Mouse (Mus musculus): ENCODE data around the gene Cd80. TPM values are rescaled to one million over a fixed set of nuclear protein-coding genes. Genes with fewer than 3 reads are reported as not detected.
A peak's percentile ranks its signal among the peaks of the same experiment; 100 is the strongest.
"Not testable (repeated sequence)": the region's sequence is repeated elsewhere in the genome, so short reads cannot be mapped to it uniquely, and the experiment has no call there.

Cd80 gene
- polyA plus RNA-seq, 1 experiment from 2014 or later = 0.73 TPM

DNA sequence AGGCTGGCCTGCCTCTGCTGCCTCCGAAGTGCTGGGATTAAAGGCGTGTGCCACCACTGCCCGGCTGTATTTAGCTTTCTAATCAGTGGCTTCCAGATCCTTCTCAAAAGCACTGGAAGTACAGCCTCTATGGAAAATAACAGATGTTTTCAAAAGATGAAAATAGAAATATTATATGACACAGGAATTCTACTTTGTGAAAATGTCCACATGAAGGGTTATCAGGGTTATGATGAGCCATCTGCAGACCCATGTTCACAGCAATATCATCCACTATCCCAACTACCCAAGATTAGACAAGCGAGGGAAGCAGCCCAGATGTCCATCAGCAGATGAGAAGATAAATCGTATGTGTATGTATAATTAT is 17.1 kb downstream of the Cd80 start:
- DNase-seq (ENCODE audit: low spot score) (no peak), ATAC-seq (replicated peaks; ENCODE audit: low FRiP score) (no peak)
- H3K27me3 ChIP-seq (ENCODE audit: control insufficient read depth, insufficient read depth, low read length) = no peaks in the 10 kb centered on the region
- no peaks in the 10 kb centered on the region for H3K36me3 ChIP-seq (ENCODE audit: control insufficient read depth, insufficient read depth, low read length)
- H3K4me1 ChIP-seq (replicated peaks; ENCODE audit: control insufficient read depth, insufficient read depth, low read length) = peaks cover 2% of the 10 kb centered on the region; the same call in 1 of the 2 replicates
- H3K4me3 ChIP-seq (ENCODE audit: low read depth, low read length) = no peak overlapping the region
- no peak overlapping the region for H3K4me2 ChIP-seq (ENCODE audit: low read depth, low read length, severe bottlenecking)
- no peak overlapping the region for H3K27ac ChIP-seq (ENCODE audit: low read depth, low read length)
- WGBS = 92% methylated on average over 5 of the region's 5 CpGs
- no peaks in the 10 kb centered on the region for H3K9me3 ChIP-seq (ENCODE audit: control insufficient read depth, low read length)
- no peak overlapping the region for H3K9ac ChIP-seq (ENCODE audit: low read length)

DNA sequence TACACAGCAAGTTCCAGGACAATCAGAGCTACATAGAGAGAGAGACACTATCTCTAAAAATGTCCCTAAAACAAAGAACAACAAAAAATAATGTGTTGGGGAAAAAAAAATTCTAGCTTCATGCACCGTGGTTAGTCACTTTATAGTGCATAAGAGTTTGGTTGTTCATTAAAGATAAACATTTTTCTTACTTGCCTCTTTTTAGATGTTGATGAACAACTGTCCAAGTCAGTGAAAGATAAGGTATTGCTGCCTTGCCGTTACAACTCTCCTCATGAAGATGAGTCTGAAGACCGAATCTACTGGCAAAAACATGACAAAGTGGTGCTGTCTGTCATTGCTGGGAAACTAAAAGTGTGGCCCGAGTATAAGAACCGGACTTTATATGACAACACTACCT is 18.3 kb downstream of the Cd80 start:
- H3K9me3 ChIP-seq (ENCODE audit: control insufficient read depth, low read length) = no peaks in the 10 kb centered on the region
- DNase-seq (ENCODE audit: low spot score) (no peak), ATAC-seq (replicated peaks; ENCODE audit: low FRiP score) (no peak)
- 86% methylated on average over 5 of the region's 5 CpGs for WGBS
- H3K36me3 ChIP-seq (ENCODE audit: control insufficient read depth, insufficient read depth, low read length) = no peaks in the 10 kb centered on the region
- H3K27ac ChIP-seq (ENCODE audit: low read depth, low read length) = no peak overlapping the region
- H3K4me1 ChIP-seq (replicated peaks; ENCODE audit: control insufficient read depth, insufficient read depth, low read length) = peaks cover 2% of the 10 kb centered on the region; the same call in 1 of the 2 replicates
- no peak overlapping the region for H3K4me3 ChIP-seq (ENCODE audit: low read depth, low read length)
- H3K27me3 ChIP-seq (ENCODE audit: control insufficient read depth, insufficient read depth, low read length) = no peaks in the 10 kb centered on the region
- no peak overlapping the region for H3K4me2 ChIP-seq (ENCODE audit: low read depth, low read length, severe bottlenecking)
- no peak overlapping the region for H3K9ac ChIP-seq (ENCODE audit: low read length)

DNA sequence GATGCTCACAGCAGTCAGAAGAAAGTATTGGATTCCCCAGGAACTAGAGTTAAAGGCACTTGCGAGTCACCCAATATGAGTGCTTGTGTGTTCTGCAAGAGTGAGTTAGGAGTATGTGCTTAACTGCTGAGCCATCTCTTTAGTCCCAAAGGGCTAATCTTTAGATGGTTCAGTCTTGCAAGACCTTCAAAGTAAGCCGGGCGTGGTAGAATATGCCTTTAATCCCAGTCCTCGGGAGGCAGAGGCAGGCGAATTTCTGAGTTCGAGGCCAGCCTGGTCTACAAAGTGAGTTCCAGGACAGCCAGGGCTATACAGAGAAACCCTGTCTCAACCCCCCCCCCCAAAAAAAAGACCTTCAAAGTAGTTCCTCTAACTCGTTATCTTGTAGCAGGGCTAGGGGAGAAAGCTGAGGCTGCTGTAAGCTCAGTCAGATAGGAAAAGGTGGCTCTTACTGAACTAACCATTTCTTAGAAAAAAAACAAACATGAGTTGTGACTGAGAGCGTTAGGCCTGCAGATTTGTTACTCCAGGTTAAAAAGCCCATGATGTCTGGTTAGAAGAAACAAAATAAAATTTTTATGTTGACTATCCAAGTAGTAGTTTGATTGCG is 19.4 kb downstream of the Cd80 start:
- Histone ChIP-seq H3K9ac (ENCODE audit: low read length) (no peak overlapping the region), H3K4me1 (replicated peaks; ENCODE audit: control insufficient read depth, insufficient read depth, low read length) (peaks cover 2% of the 10 kb centered on the region; the same call in 1 of the 2 replicates), H3K4me3 (ENCODE audit: low read depth, low read length) (no peak overlapping the region), H3K9me3 (ENCODE audit: control insufficient read depth, low read length) (no peaks in the 10 kb centered on the region), H3K27ac (ENCODE audit: low read depth, low read length) (no peak overlapping the region), H3K36me3 (ENCODE audit: control insufficient read depth, insufficient read depth, low read length) (no peaks in the 10 kb centered on the region), H3K27me3 (ENCODE audit: control insufficient read depth, insufficient read depth, low read length) (no peaks in the 10 kb centered on the region), H3K4me2 (ENCODE audit: low read depth, low read length, severe bottlenecking) (no peak overlapping the region)
- no peak for ATAC-seq (replicated peaks; ENCODE audit: low FRiP score)
- no peak for DNase-seq (ENCODE audit: low spot score)
- WGBS = 88% methylated on average over 9 of the region's 9 CpGs

DNA sequence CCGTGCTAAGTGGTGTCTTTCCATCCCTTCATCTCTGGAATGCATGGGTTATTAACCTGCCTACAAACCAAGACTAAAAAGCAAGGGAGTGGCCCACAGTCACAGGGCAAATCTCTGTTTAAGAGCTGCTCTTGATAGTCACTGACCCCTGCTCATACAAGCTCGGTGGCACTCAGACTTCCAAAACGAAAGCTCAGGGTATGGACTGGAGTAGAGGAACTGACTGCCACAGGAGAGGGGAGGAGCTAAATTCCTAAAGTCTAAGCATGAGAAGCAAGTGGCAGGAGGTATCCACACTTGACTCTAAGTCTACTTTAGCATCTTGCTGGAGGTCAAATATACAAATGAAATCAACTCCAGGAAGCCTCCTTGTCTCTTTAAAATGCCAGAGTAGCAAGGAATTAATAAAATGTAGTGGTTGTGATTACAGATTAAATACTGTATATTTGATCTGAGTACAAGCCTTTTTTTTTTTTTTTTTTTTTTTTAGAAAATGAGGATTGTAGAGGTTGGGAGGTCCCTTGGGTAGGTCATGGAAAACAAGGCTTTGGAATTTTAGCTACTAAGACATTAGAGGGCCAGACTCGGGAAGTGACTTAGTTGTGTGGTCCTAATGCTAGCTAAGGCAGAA is 20.4 kb downstream of the Cd80 start:
- H3K4me2 ChIP-seq (ENCODE audit: low read depth, low read length, severe bottlenecking) = peak overlapping the region; percentile 63; the same call in 1 of the 2 replicates
- DNase-seq (ENCODE audit: low spot score) (no peak), ATAC-seq (replicated peaks; ENCODE audit: low FRiP score) (no peak)
- H3K9ac ChIP-seq (ENCODE audit: low read length) = no peak overlapping the region; the same call in 1 of the 2 replicates
- H3K27ac ChIP-seq (ENCODE audit: low read depth, low read length) = no peak overlapping the region
- peaks cover 2% of the 10 kb centered on the region; the same call in 1 of the 2 replicates for H3K4me1 ChIP-seq (replicated peaks; ENCODE audit: control insufficient read depth, insufficient read depth, low read length)
- no peak overlapping the region for H3K4me3 ChIP-seq (ENCODE audit: low read depth, low read length)
- H3K9me3 ChIP-seq (ENCODE audit: control insufficient read depth, low read length) = no peaks in the 10 kb centered on the region
- no peaks in the 10 kb centered on the region for H3K36me3 ChIP-seq (ENCODE audit: control insufficient read depth, insufficient read depth, low read length)
- WGBS = 60% methylated on average over 4 of the region's 4 CpGs
- H3K27me3 ChIP-seq (ENCODE audit: control insufficient read depth, insufficient read depth, low read length) = no peaks in the 10 kb centered on the region

DNA sequence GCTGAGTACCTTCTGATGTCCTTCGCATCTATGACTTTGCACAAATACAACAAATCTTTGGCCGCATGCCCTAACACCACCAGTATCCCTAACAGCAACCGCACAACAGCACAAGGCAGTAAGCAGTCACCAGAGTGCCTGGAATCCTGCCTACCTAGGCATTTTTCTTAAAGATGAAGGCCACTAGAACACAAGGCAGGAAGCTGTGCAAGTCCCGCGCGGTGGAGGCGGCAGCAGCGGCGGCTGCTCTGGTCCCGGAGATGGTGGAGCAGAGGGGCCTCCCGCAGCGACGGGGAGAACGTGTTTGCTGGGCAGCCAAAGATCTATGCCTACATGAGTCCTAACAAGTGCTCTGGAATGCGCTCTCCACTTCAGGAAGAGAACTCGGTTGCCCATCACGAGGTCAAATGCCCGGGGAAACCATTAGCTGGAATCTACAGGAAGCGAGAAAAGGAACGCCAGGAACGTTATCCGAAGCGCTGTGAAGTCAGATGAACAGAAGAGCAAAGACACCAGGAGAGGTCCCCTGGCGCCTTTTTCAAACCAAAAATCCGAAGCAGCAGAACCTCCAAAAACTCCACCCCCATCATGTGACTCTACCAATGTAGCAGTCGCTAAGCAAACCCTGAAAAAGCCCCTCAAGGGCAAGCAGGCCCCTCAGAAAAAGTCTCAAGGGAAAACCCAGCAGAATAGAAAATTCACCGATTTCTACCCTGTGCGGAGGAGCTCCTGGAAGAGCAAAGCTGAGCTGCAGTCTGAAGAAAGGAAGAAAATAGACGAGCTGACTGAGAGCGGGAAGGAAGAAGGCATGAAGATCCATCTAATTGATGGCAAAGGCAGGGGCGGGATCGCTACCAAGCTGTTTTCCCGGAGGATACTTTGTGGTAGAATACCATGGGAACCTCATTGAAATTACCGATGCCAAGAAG is 21.2 kb downstream of the Cd80 start:
- DNase-seq (ENCODE audit: low spot score) (peak; percentile 69), ATAC-seq (replicated peaks; ENCODE audit: low FRiP score) (no peak; the same call in 1 of the 2 replicates)
- Histone ChIP-seq H3K9ac (ENCODE audit: low read length) (peak overlapping the region; percentile 37), H3K4me2 (ENCODE audit: low read depth, low read length, severe bottlenecking) (peak overlapping the region; percentile 63), H3K36me3 (ENCODE audit: control insufficient read depth, insufficient read depth, low read length) (no peaks in the 10 kb centered on the region), H3K4me1 (replicated peaks; ENCODE audit: control insufficient read depth, insufficient read depth, low read length) (peaks cover 2% of the 10 kb centered on the region; the same call in 1 of the 2 replicates), H3K27ac (ENCODE audit: low read depth, low read length) (no peak overlapping the region), H3K27me3 (ENCODE audit: control insufficient read depth, insufficient read depth, low read length) (no peaks in the 10 kb centered on the region), H3K4me3 (ENCODE audit: low read depth, low read length) (peak overlapping the region; percentile 23), H3K9me3 (ENCODE audit: control insufficient read depth, low read length) (no peaks in the 10 kb centered on the region)
- 11% methylated on average over 34 of the region's 34 CpGs for WGBS

DNA sequence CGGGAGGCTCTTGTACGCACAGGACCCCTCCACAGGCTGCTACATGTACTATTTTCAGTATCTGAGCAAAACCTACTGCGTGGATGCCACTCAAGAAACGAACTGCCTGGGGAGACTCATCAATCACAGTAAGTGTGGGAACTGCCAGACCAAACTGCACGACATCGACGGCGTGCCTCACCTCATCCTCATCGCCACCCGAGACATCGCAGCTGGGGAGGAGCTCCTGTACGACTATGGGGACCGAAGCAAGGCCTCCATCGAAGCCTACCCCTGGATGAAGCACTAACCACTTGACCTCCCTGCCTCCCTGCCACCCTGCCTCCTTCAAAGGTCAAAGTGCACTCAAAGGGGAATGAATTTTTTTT is 21.9 kb downstream of the Cd80 start:
- not testable (repeated sequence) for H3K9me3 ChIP-seq (ENCODE audit: control insufficient read depth, low read length); ATAC-seq (replicated peaks; ENCODE audit: low FRiP score); H3K4me1 ChIP-seq (replicated peaks; ENCODE audit: control insufficient read depth, insufficient read depth, low read length); H3K27ac ChIP-seq (ENCODE audit: low read depth, low read length); H3K27me3 ChIP-seq (ENCODE audit: control insufficient read depth, insufficient read depth, low read length); H3K4me3 ChIP-seq (ENCODE audit: low read depth, low read length); DNase-seq (ENCODE audit: low spot score); H3K36me3 ChIP-seq (ENCODE audit: control insufficient read depth, insufficient read depth, low read length)
- 65% methylated on average over 14 of the region's 14 CpGs for WGBS
- H3K4me2 ChIP-seq (ENCODE audit: low read depth, low read length, severe bottlenecking) = peak overlapping the region; percentile 63
- H3K9ac ChIP-seq (ENCODE audit: low read length) = 0 out of 2 replicates have a peak overlapping the region, but pooled peaks have one; percentile 37

DNA sequence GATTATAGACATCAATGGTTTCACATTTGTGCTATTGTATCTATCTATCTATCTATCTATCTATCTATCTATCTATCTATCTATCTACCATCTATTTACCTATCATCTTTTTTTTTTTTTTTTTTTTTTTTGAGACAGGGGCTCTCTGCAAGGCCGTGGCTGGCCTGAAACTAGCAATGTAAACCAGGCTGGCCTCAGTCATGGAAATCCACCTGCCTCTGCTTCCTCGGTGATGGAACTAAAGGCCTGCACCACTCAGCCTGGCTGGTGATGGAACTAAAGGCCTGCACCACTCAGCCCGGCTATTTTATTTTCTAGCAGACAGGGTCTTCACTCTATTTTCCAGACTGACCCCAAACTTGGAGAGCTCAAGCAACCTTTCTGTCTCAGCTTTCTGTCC is 22.9 kb downstream of the Cd80 start:
- H3K9ac ChIP-seq (ENCODE audit: low read length) = no peak overlapping the region
- ATAC-seq (replicated peaks; ENCODE audit: low FRiP score) (no peak), DNase-seq (ENCODE audit: low spot score) (no peak)
- no peak overlapping the region for H3K27ac ChIP-seq (ENCODE audit: low read depth, low read length)
- WGBS = 88% methylated on average over 3 of the region's 3 CpGs
- H3K4me3 ChIP-seq (ENCODE audit: low read depth, low read length) = no peak overlapping the region
- no peaks in the 10 kb centered on the region for H3K36me3 ChIP-seq (ENCODE audit: control insufficient read depth, insufficient read depth, low read length)
- no peaks in the 10 kb centered on the region for H3K9me3 ChIP-seq (ENCODE audit: control insufficient read depth, low read length)
- H3K4me2 ChIP-seq (ENCODE audit: low read depth, low read length, severe bottlenecking) = no peak overlapping the region
- peaks cover under 1% of the 10 kb centered on the region; the same call in 1 of the 2 replicates for H3K27me3 ChIP-seq (ENCODE audit: control insufficient read depth, insufficient read depth, low read length)
- peaks cover 2% of the 10 kb centered on the region; the same call in 1 of the 2 replicates for H3K4me1 ChIP-seq (replicated peaks; ENCODE audit: control insufficient read depth, insufficient read depth, low read length)

DNA sequence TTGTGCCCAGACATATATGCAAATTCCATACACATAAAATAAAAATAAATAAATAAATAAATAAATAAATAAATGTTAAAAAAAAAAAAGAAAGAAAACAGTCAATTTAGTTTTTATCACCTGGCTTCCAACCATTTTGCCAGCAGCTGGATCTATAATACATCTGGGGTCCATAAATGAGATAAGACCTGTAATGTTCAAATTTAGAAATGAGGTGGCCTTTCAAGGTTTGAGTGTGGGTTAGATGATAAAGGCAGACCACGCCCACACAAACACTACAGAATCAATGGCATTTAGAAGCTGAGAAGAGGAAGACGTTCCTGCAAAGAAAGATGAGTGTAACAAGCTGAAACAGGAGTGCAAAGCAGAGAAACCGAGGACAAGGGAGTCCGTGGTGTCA is 26.0 kb downstream of the Cd80 start:
- peaks cover 4% of the 10 kb centered on the region; the same call in 1 of the 2 replicates for H3K27me3 ChIP-seq (ENCODE audit: control insufficient read depth, insufficient read depth, low read length)
- H3K4me1 ChIP-seq (replicated peaks; ENCODE audit: control insufficient read depth, insufficient read depth, low read length) = peaks cover 2% of the 10 kb centered on the region; the same call in 1 of the 2 replicates
- H3K9me3 ChIP-seq (ENCODE audit: control insufficient read depth, low read length) = no peaks in the 10 kb centered on the region
- H3K27ac ChIP-seq (ENCODE audit: low read depth, low read length) = no peak overlapping the region
- no peak overlapping the region for H3K4me2 ChIP-seq (ENCODE audit: low read depth, low read length, severe bottlenecking)
- 77% methylated on average over 4 of the region's 4 CpGs for WGBS
- H3K36me3 ChIP-seq (ENCODE audit: control insufficient read depth, insufficient read depth, low read length) = no peaks in the 10 kb centered on the region
- H3K4me3 ChIP-seq (ENCODE audit: low read depth, low read length) = no peak overlapping the region
- DNase-seq (ENCODE audit: low spot score) = no peak
- ATAC-seq (replicated peaks; ENCODE audit: low FRiP score) = no peak
- H3K9ac ChIP-seq (ENCODE audit: low read length) = no peak overlapping the region

Measured in forebrain, embryonic 11.5 days (tissue).